Mouse (Mus musculus) E14TG2a.4 (cell line): ENCODE results near the gene Flrt1.

ENCODE experiments used
- H3K27me3 ChIP-seq: 2 replicates; pipeline ENCODE4 v1.6.1; 2014; ENCODE audit warnings: low read length, control low read depth; ENCODE audit not compliant: insufficient read depth
- H3K36me3 ChIP-seq: 2 replicates; pipeline ENCODE4 v1.6.1; 2014; ENCODE audit warnings: low read length, control low read depth; ENCODE audit not compliant: insufficient read depth
- H3K4me1 ChIP-seq: replicated peaks from 2 replicates; pipeline ENCODE4 v1.6.1; 2014; ENCODE audit warnings: low read depth, low read length, control low read depth
- H3K4me3 ChIP-seq: replicated peaks from 2 replicates; pipeline ENCODE4 v1.5.1; 2014; ENCODE audit warnings: mild to moderate bottlenecking, low read length
- H3K9me3 ChIP-seq: 2 replicates; pipeline ENCODE4 v1.6.1; 2014; ENCODE audit warnings: low read length, control low read depth
- CTCF ChIP-seq: conservative IDR thresholded peaks from 2 replicates; pipeline ENCODE4 v1.5.1; 2014; ENCODE audit warnings: low read length
- NANOG ChIP-seq: IDR thresholded peaks from 2 replicates; pipeline ENCODE4 v1.6.1; 2014; ENCODE audit warnings: borderline replicate concordance, low read length, mixed read lengths
- POU5F1 ChIP-seq: IDR thresholded peaks from 2 replicates; pipeline ENCODE4 v1.6.1; 2014; ENCODE audit warnings: low read length, borderline replicate concordance

The Flrt1 gene

GRCm38 (mm10) chr19:7136714-7137498, 31.4 kb upstream of the Flrt1 start:
- Histone ChIP-seq H3K4me1 (peaks cover 58% of the 10 kb centered on the region), H3K4me3 (no peak overlapping the region)
- TF ChIP-seq POU5F1, result no peak

DNA sequence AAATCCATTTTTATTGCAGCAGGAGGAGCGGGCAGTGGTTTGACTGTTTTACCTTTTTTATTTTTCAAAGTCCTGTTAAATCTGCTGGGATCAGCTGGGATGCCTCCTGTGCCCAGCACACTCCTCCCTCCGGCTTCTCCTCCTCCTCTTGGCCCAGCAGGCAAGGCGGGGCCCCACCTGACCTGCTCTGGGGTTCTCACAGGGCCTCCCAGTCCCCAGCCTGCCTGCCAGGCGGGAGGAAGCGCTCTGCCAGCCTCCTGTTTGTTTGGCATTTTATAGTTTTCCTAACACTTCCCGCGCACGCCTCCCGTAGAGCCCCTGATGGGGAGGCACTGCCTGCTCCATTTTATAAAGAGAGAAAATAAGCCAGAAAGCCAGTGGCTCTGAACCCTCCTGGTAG, 30.5 kb upstream of the Flrt1 start:
- Histone ChIP-seq H3K27me3 (peaks cover 69% of the 10 kb centered on the region), H3K9me3 (no peaks in the 10 kb centered on the region), H3K4me3 (0 out of 2 replicates have a peak overlapping the region, but pooled peaks have one; percentile 26), H3K36me3 (no peaks in the 10 kb centered on the region), H3K4me1 (peaks cover 49% of the 10 kb centered on the region)
- no peak for TF ChIP-seq CTCF
- no peak for TF ChIP-seq NANOG
- TF ChIP-seq POU5F1, result no peak

More at GRCm38 (mm10) chr19:7136714-7137498, 31.4 kb upstream of the Flrt1 start:
- no peaks in the 10 kb centered on the region for H3K9me3 ChIP-seq
- H3K36me3 ChIP-seq, result no peaks in the 10 kb centered on the region
- H3K27me3 ChIP-seq, result peaks cover 62% of the 10 kb centered on the region

DNA sequence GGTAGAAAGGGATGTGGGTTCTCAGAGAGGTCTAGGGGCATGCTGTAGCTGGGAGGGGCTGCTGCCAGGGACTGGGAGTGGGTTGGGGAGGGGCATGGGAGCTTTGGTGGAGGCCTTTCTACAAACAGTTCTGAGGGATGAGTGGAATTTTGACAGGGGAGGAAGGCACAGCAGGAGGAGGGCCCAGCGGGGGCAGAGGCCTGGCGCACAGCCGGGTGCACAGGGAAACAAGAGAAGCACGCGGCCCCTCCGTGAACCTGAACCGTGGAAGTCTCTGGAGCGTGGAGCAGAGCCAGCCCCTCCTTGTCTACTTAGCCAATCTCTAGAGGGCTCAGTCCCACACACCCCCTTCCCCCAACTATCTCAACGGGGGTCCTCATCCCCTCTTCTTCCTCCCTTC, 30.0 kb upstream of the Flrt1 start:
- TF ChIP-seq CTCF (no peak), POU5F1 (no peak)
- Histone ChIP-seq H3K36me3 (no peaks in the 10 kb centered on the region), H3K4me3 (0 out of 2 replicates have a peak overlapping the region, but pooled peaks have one; percentile 26), H3K9me3 (no peaks in the 10 kb centered on the region), H3K4me1 (peaks cover 44% of the 10 kb centered on the region), H3K27me3 (peaks cover 72% of the 10 kb centered on the region)

GRCm38 (mm10) chr19:7134631-7135091, 29.1 kb upstream of the Flrt1 start:
- Histone ChIP-seq H3K4me1 (peaks cover 41% of the 10 kb centered on the region), H3K27me3 (peaks cover 71% of the 10 kb centered on the region), H3K36me3 (no peaks in the 10 kb centered on the region), H3K9me3 (no peaks in the 10 kb centered on the region), H3K4me3 (no peak overlapping the region)
- TF ChIP-seq CTCF (no peak), POU5F1 (no peak), NANOG (no peak)

DNA sequence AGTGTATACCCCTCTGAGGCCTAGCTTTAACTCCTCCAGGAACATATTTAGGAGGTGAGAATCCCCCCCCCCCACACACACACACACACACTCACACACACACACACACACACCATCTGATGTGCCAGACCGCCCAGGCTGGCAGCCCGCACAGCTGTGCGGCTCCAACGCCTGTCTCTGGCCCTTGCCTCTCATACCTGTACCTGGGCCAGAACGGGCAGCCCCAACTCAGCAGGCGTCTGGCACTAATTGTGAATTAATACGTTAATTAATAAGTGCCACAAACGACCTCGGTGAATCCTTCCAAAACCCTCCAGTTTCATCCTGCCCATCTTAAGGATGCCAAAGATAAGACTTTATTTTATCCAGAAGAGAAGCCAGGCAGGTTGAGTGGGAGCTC, 27.9 kb upstream of the Flrt1 start:
- H3K36me3 ChIP-seq, result no peaks in the 10 kb centered on the region
- peaks cover 71% of the 10 kb centered on the region for H3K27me3 ChIP-seq
- TF ChIP-seq NANOG (no peak), POU5F1 (no peak), CTCF (no peak)
- no peak overlapping the region for H3K4me3 ChIP-seq
- H3K4me1 ChIP-seq, result peaks cover 41% of the 10 kb centered on the region
- H3K9me3 ChIP-seq, result no peaks in the 10 kb centered on the region

GRCm38 (mm10) chr19:7130317-7130716, 24.8 kb upstream of the Flrt1 start:
- TF ChIP-seq CTCF (no peak), POU5F1 (no peak), NANOG (no peak)
- Histone ChIP-seq H3K27me3 (peaks cover 56% of the 10 kb centered on the region), H3K9me3 (no peaks in the 10 kb centered on the region), H3K4me3 (no peak overlapping the region), H3K36me3 (no peaks in the 10 kb centered on the region), H3K4me1 (peaks cover 18% of the 10 kb centered on the region)

- no peak overlapping the region for H3K4me3 ChIP-seq
- no peaks in the 10 kb centered on the region for H3K9me3 ChIP-seq
- no peak for TF ChIP-seq NANOG
- TF ChIP-seq POU5F1, result no peak
- TF ChIP-seq CTCF, result no peak
- peaks cover 55% of the 10 kb centered on the region for H3K27me3 ChIP-seq
- H3K4me1 ChIP-seq, result peaks cover 3% of the 10 kb centered on the region
- no peaks in the 10 kb centered on the region for H3K36me3 ChIP-seq
Observed at GRCm38 (mm10) chr19:7128551-7129475, 23.3 kb upstream of the Flrt1 start.

DNA sequence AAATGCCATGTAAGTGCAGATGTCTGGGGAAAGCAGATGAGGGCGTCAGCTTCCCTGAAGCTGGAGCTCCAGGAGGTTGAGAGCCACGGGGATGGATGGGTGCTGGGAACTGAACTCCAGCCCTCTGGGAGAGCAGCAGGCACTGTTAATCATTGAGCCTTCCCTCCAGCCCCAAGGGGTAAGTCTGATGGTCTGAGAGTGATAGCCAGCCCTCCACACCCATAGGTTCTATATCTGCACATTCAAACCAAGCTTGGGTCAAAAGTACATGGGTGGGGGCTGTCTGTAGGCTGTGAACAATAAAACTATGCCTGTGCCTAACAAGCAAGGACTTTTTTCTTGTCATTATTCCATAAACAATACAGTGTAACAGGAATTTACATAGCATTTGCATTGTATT, 21.4 kb upstream of the Flrt1 start:
- H3K9me3 ChIP-seq, result no peaks in the 10 kb centered on the region
- peaks cover 7% of the 10 kb centered on the region for H3K4me1 ChIP-seq
- no peaks in the 10 kb centered on the region for H3K36me3 ChIP-seq
- TF ChIP-seq POU5F1, result no peak
- TF ChIP-seq NANOG, result no peak
- no peak for TF ChIP-seq CTCF
- peaks cover 45% of the 10 kb centered on the region for H3K27me3 ChIP-seq
- no peak overlapping the region for H3K4me3 ChIP-seq

GRCm38 (mm10) chr19:7126209-7126608, 20.7 kb upstream of the Flrt1 start:
- Histone ChIP-seq H3K36me3 (no peaks in the 10 kb centered on the region), H3K4me3 (no peak overlapping the region), H3K27me3 (peaks cover 40% of the 10 kb centered on the region), H3K4me1 (peaks cover 15% of the 10 kb centered on the region), H3K9me3 (no peaks in the 10 kb centered on the region)
- no peak for TF ChIP-seq POU5F1
- TF ChIP-seq NANOG, result no peak
- TF ChIP-seq CTCF, result no peak
